Mouse (Mus musculus) heart, adult 8-10 months (tissue): ENCODE results near the gene March8. TPM values are rescaled to one million over a fixed set of nuclear protein-coding genes. Genes with fewer than 3 reads are reported as not detected.

Experiments used
- DNase-seq: peaks from one replicate; pipeline ENCODE4 v3.0.0; 2022; ENCODE audit warnings: low spot score
- total RNA-seq, 4 experiments: library from RNA; stranded (reverse); gene quantifications; 2 replicates each; pipeline ENCODE4 v1.2.4; 2022

March8 gene
- total RNA-seq, 4 experiments from 2014 or later = 43.4 to 45.4 (median 44.6) TPM

- no peak for DNase-seq
Observed at GRCm38 (mm10) chr6:116371500-116371899, 33.7 kb downstream of the March8 start.

- no peak for DNase-seq
Observed at GRCm38 (mm10) chr6:116374136-116374535, 36.3 kb downstream of the March8 start.

GRCm38 (mm10) chr6:116374618-116375017, 36.8 kb downstream of the March8 start:
- no peak for DNase-seq

GRCm38 (mm10) chr6:116378892-116379291, 41.1 kb downstream of the March8 start:
- no peak for DNase-seq

- no peak for DNase-seq
Observed at GRCm38 (mm10) chr6:116380157-116380556, 42.3 kb downstream of the March8 start.

- no peak for DNase-seq
Observed at GRCm38 (mm10) chr6:116381605-116382004, 43.8 kb downstream of the March8 start.

- no peak for DNase-seq
Observed at GRCm38 (mm10) chr6:116383582-116383981, 45.8 kb downstream of the March8 start.

- DNase-seq = no peak
Observed at GRCm38 (mm10) chr6:116385194-116386044, 47.6 kb downstream of the March8 start.

- DNase-seq = no peak
Observed at GRCm38 (mm10) chr6:116386045-116386415, 48.2 kb downstream of the March8 start.

- no peak for DNase-seq
Observed at GRCm38 (mm10) chr6:116386506-116386905, 48.7 kb downstream of the March8 start.

GRCm38 (mm10) chr6:116388068-116388467, 50.2 kb downstream of the March8 start:
- no peak for DNase-seq

- DNase-seq = no peak
Observed at GRCm38 (mm10) chr6:116389481-116389880, 51.7 kb downstream of the March8 start.

GRCm38 (mm10) chr6:116394916-116395648, 57.3 kb downstream of the March8 start:
- DNase-seq = no peak

- no peak for DNase-seq
Observed at GRCm38 (mm10) chr6:116397621-116398020, 59.8 kb downstream of the March8 start.

GRCm38 (mm10) chr6:116398136-116398535, 60.3 kb downstream of the March8 start:
- DNase-seq = no peak

- DNase-seq = no peak
Observed at GRCm38 (mm10) chr6:116401746-116402423, 64.1 kb downstream of the March8 start.

GRCm38 (mm10) chr6:116402426-116402825, 64.6 kb downstream of the March8 start:
- no peak for DNase-seq

GRCm38 (mm10) chr6:116405243-116405642, 67.4 kb downstream of the March8 start:
- no peak for DNase-seq

- no peak for DNase-seq
Observed at GRCm38 (mm10) chr6:116405715-116406114, 67.9 kb downstream of the March8 start.

GRCm38 (mm10) chr6:116406152-116406551, 68.3 kb downstream of the March8 start:
- DNase-seq = no peak

- no peak for DNase-seq
Observed at GRCm38 (mm10) chr6:116406680-116407079, 68.9 kb downstream of the March8 start.

GRCm38 (mm10) chr6:116407216-116407615, 69.4 kb downstream of the March8 start:
- DNase-seq = no peak
